Mouse (Mus musculus): ENCODE results near the gene Nrde2.

- TF ChIP-seq POLR2A (IDR thresholded peaks at IDR 0.05; ENCODE audit: extremely low read depth, insufficient read depth, low read length) (no peak), CTCF (IDR thresholded peaks at IDR 0.05; ENCODE audit: extremely low read depth, insufficient read depth, low read length) (no peak)
Measured at GRCm38 (mm10) chr12:100128522-100128921, 30.9 kb downstream of the Nrde2 start.

Data from cortical plate, adult 2 months (tissue).